Mouse (Mus musculus): Measurements from ENCODE around the gene Grpel1. TPM values are rescaled to one million over a fixed set of nuclear protein-coding genes. Genes with fewer than 3 reads are reported as not detected.
A peak's percentile ranks its signal among the peaks of the same experiment; 100 is the strongest.

Grpel1 gene
- polyA plus RNA-seq, 1 experiment from 2014 or later, result 35.1 TPM

DNA sequence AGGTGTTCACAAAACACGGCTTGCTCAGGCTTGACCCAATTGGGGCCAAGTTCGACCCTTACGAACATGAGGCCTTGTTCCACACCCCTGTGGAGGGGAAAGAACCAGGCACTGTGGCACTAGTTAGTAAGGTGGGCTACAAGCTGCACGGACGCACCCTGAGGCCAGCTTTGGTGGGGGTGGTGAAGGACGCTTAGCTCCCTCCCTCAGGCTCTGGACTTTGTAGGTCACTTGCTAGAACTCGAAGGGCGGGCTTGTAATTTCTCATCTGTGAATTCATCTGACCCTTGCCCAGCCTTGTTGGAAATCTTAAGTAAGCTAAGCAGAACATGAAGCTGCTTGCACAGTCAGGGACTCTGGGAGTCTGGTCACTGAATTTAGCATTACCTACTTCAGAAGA lies 6.4 kb downstream of the Grpel1 start:
- H3K36me3 ChIP-seq (ENCODE audit: insufficient read depth, low read length), result peaks cover 39% of the 10 kb centered on the region
- H3K27me3 ChIP-seq (replicated peaks; ENCODE audit: insufficient read depth, low read length), result no peaks in the 10 kb centered on the region
- no peak for ATAC-seq
- H3K4me3 ChIP-seq (ENCODE audit: low read depth, low read length), result no peak overlapping the region
- no peak for TF ChIP-seq EP300 (IDR thresholded peaks at IDR 0.05)
- no peak for TF ChIP-seq CTCF (IDR thresholded peaks at IDR 0.05)
- H3K4me1 ChIP-seq (ENCODE audit: insufficient read depth, low read depth, low read length), result no peaks in the 10 kb centered on the region
- 95% methylated on average over 8 of the region's 8 CpGs for WGBS
- DNase-seq (ENCODE audit: low spot score), result no peak
- H3K9ac ChIP-seq (replicated peaks; ENCODE audit: low read depth), result no peak overlapping the region
- no peak overlapping the region for H3K27ac ChIP-seq (ENCODE audit: low read length)
- H3K4me2 ChIP-seq (replicated peaks; ENCODE audit: low read depth, low read length), result no peak overlapping the region
- no peaks in the 10 kb centered on the region for H3K9me3 ChIP-seq (ENCODE audit: low read length)

DNA sequence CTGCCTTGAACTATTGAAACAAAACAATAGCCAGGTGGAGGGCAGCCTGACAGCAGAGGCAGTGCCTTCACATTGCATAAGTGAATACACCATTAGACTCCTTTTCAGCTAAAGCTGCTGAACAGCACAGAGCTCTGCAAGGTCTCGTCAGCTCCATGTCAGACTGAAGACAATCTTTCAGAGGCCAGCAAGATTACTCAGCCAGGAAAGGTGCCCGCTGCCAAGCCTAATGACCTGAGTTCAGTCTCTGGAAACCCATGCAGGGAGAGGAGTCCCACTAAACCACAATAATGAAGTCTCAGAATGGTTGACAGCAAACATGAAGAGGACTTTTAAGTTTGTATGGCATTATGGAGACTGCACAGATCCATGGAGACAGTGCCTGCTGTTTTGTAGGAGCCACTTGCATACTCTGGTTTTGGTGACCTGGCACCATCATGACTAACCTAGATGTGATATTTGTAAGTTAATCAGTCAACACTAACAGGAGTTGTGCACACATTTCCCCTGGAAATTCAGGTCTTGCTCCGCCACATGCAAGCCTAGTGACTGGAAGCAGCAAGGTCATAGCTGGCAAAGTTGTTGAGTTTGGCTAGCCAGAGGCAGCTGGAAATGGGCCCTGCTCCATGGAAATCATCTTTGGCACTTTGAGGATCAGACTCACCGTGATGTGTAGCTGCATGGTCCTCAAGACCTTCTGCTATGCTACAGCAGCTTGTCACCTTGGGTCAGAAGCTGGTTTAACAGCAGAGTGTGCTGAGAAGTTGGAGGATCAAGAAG lies 8.3 kb downstream of the Grpel1 start:
- H3K36me3 ChIP-seq (ENCODE audit: insufficient read depth, low read length), result peaks cover 39% of the 10 kb centered on the region
- WGBS, result 88% methylated on average over 4 of the region's 4 CpGs
- no peak for ATAC-seq

DNA sequence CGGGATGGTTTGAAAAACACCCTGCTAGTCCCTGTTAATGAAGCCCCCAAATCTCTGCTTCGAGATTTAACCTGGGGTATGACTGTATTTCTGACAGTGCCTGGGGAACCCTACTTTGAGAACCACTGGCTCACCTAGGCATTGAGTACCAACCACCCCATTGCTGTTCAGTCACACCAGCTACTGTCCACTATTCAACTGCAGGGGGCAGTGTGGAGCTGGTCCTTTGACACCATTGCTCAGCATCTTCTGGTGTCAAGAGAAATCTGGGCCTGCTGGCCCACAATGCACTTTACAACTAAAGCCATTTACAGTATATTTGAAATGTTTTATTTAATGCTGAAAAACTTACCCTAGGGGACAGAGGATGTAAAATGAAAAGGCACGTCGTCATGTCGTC lies 9.5 kb downstream of the Grpel1 start:
- TF ChIP-seq CTCF (IDR thresholded peaks at IDR 0.05) (peak; percentile 90), EP300 (IDR thresholded peaks at IDR 0.05) (no peak)
- Histone ChIP-seq H3K9ac (replicated peaks; ENCODE audit: low read depth) (no peak overlapping the region), H3K36me3 (ENCODE audit: insufficient read depth, low read length) (peaks cover 38% of the 10 kb centered on the region), H3K27me3 (replicated peaks; ENCODE audit: insufficient read depth, low read length) (no peaks in the 10 kb centered on the region), H3K9me3 (ENCODE audit: low read length) (no peaks in the 10 kb centered on the region), H3K27ac (ENCODE audit: low read length) (no peak overlapping the region), H3K4me1 (ENCODE audit: insufficient read depth, low read depth, low read length) (no peaks in the 10 kb centered on the region), H3K4me2 (replicated peaks; ENCODE audit: low read depth, low read length) (no peak overlapping the region), H3K4me3 (ENCODE audit: low read depth, low read length) (no peak overlapping the region)
- DNase-seq (ENCODE audit: low spot score), result peak; percentile 70
- 89% methylated on average over 5 of the region's 5 CpGs for WGBS
- peak; percentile 63 for ATAC-seq

More for the DNA sequence above, 8.3 kb downstream of the Grpel1 start:
- Histone ChIP-seq H3K27ac (ENCODE audit: low read length) (no peak overlapping the region), H3K27me3 (replicated peaks; ENCODE audit: insufficient read depth, low read length) (no peaks in the 10 kb centered on the region), H3K4me3 (ENCODE audit: low read depth, low read length) (no peak overlapping the region), H3K4me2 (replicated peaks; ENCODE audit: low read depth, low read length) (no peak overlapping the region), H3K4me1 (ENCODE audit: insufficient read depth, low read depth, low read length) (no peaks in the 10 kb centered on the region), H3K9ac (replicated peaks; ENCODE audit: low read depth) (no peak overlapping the region), H3K9me3 (ENCODE audit: low read length) (no peaks in the 10 kb centered on the region)
- DNase-seq (ENCODE audit: low spot score), result no peak
- TF ChIP-seq EP300 (IDR thresholded peaks at IDR 0.05) (no peak), CTCF (IDR thresholded peaks at IDR 0.05) (no peak)

DNA sequence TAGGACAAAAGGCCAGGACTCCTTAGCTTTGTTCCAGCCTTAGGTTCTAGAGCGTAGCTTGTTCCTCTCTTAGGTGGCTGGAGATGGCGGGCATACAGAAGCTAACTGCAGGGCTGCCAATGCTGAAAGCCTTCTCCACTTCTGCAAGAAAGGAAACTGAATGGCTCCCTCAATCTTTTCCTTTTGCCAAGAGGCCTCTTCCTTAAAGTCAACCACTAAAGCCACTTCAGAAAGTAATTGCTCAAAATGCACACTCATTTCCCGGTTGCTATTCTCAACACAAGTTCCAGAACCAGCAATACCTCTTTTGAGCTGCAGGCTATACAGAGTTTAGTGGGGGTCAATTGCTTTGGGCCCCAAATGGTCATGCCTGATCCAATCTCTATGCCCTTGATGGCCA lies 12.7 kb downstream of the Grpel1 start:
- Histone ChIP-seq H3K9me3 (ENCODE audit: low read length) (no peaks in the 10 kb centered on the region), H3K4me2 (replicated peaks; ENCODE audit: low read depth, low read length) (no peak overlapping the region), H3K36me3 (ENCODE audit: insufficient read depth, low read length) (peaks cover 8% of the 10 kb centered on the region; the same call in 1 of the 2 replicates), H3K9ac (replicated peaks; ENCODE audit: low read depth) (no peak overlapping the region), H3K27ac (ENCODE audit: low read length) (no peak overlapping the region), H3K27me3 (replicated peaks; ENCODE audit: insufficient read depth, low read length) (no peaks in the 10 kb centered on the region), H3K4me1 (ENCODE audit: insufficient read depth, low read depth, low read length) (peaks cover 9% of the 10 kb centered on the region; the same call in 1 of the 2 replicates), H3K4me3 (ENCODE audit: low read depth, low read length) (no peak overlapping the region)
- ATAC-seq (no peak), DNase-seq (ENCODE audit: low spot score) (peak; percentile 50)
- WGBS, result 72% methylated on average over 3 of the region's 3 CpGs
- no peak for TF ChIP-seq EP300 (IDR thresholded peaks at IDR 0.05)
- no peak for TF ChIP-seq CTCF (IDR thresholded peaks at IDR 0.05)

DNA sequence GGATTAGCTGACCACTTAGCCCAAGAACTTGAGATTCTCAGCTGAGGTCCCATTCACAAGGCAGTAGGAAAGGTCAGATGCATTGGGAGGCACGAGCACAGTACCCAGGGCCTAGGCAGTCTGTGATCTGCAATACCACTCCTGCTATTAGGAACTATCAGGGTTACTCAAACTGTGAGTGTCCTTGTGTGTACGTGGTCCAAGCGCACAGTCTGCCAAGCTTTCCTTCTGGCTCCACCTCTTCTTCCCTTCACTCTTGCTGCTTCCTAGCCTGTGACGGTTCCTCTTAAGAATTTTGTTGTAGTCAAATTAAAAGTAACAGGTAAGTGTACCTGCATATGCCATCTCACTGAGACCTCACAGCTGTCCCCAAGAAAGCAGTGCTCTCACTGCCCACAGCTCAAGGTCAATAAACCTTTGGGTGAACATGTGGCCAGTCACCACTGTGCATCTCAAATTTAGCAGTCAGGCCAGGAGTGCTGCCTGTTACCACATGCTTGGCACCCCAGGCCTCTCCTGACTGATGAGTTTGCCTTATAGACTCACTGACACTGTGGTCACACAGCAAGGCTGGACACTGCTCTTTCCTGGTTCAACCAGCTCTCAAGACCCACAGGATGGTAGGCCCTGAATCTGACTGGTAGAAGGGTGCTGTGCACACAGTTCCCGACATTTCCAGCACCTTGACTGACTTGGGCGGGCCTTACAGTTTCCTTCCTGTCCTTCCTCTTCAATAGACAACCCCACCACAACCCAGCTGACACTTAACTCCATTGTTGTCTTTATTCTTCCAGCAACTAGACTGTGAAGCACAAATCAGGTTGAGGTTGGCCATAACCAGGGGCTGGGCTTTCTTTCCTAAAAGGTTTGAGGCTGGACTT lies 14.0 kb downstream of the Grpel1 start:
- DNase-seq (ENCODE audit: low spot score), result no peak
- H3K9me3 ChIP-seq (ENCODE audit: low read length), result no peaks in the 10 kb centered on the region
- no peaks in the 10 kb centered on the region for H3K27me3 ChIP-seq (replicated peaks; ENCODE audit: insufficient read depth, low read length)
- TF ChIP-seq CTCF (IDR thresholded peaks at IDR 0.05), result no peak
- no peak for TF ChIP-seq EP300 (IDR thresholded peaks at IDR 0.05)
- 64% methylated on average over 6 of the region's 6 CpGs for WGBS
- no peak for ATAC-seq
- H3K9ac ChIP-seq (replicated peaks; ENCODE audit: low read depth), result no peak overlapping the region
- H3K27ac ChIP-seq (ENCODE audit: low read length), result no peak overlapping the region
- H3K36me3 ChIP-seq (ENCODE audit: insufficient read depth, low read length), result no peaks in the 10 kb centered on the region
- H3K4me3 ChIP-seq (ENCODE audit: low read depth, low read length), result no peak overlapping the region
- peaks cover 20% of the 10 kb centered on the region; the same call in 1 of the 2 replicates for H3K4me1 ChIP-seq (ENCODE audit: insufficient read depth, low read depth, low read length)
- no peak overlapping the region for H3K4me2 ChIP-seq (replicated peaks; ENCODE audit: low read depth, low read length)

DNA sequence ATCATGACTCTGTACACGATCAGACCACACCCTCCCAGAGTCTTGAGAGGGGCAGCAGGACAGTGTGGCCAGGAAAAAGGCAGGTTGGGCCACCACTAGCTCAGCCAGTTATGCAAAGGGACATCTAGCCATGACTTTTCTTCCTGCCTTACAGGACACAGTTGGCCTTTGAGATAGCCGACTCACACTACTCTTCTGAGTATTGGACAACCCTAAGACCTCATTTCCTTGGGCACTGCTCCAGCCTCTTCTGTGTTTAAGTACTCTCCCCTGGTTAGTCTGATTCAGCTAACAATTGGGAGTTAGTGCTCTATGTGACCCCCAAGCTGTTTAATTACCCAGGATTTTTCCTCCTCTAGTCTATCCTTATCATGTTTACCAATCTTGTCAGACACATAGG lies 14.9 kb downstream of the Grpel1 start:
- peaks cover 23% of the 10 kb centered on the region; the same call in 1 of the 2 replicates for H3K4me1 ChIP-seq (ENCODE audit: insufficient read depth, low read depth, low read length)
- no peaks in the 10 kb centered on the region for H3K9me3 ChIP-seq (ENCODE audit: low read length)
- H3K9ac ChIP-seq (replicated peaks; ENCODE audit: low read depth), result no peak overlapping the region
- H3K27me3 ChIP-seq (replicated peaks; ENCODE audit: insufficient read depth, low read length), result no peaks in the 10 kb centered on the region
- ATAC-seq, result no peak
- DNase-seq (ENCODE audit: low spot score), result no peak
- TF ChIP-seq CTCF (IDR thresholded peaks at IDR 0.05), result no peak
- no peak for TF ChIP-seq EP300 (IDR thresholded peaks at IDR 0.05)
- no peak overlapping the region for H3K27ac ChIP-seq (ENCODE audit: low read length)
- 38% methylated on average over 2 of the region's 2 CpGs for WGBS
- H3K36me3 ChIP-seq (ENCODE audit: insufficient read depth, low read length), result no peaks in the 10 kb centered on the region
- no peak overlapping the region for H3K4me3 ChIP-seq (ENCODE audit: low read depth, low read length)
- H3K4me2 ChIP-seq (replicated peaks; ENCODE audit: low read depth, low read length), result no peak overlapping the region

Measured in lung, postnatal 0 days (tissue).